Mouse (Mus musculus) liver, embryonic 15.5 days (tissue): ENCODE results near the gene Tekt5. TPM values are rescaled to one million over a fixed set of nuclear protein-coding genes. Genes with fewer than 3 reads are reported as not detected.

ENCODE experiments used
- ATAC-seq: fragments of 200-750 bp; cut with Nextera tagmentation; 2 replicates; pipeline ENCODE4 v1.8.0; 2017; ENCODE audit warnings: moderate number of reproducible peaks, mild to moderate bottlenecking, moderate library complexity; ENCODE audit not compliant: insufficient read depth
- H3K27ac ChIP-seq: fragments of 300-500 bp; sonication (generic); replicated peaks from 2 replicates; pipeline ENCODE4 v1.5.1; 2015; ENCODE audit warnings: mild to moderate bottlenecking, inconsistent platforms
- H3K27me3 ChIP-seq: fragments of 300-500 bp; sonication (generic); 2 replicates; pipeline ENCODE4 v1.6.1; 2015; ENCODE audit warnings: mild to moderate bottlenecking, inconsistent platforms
- H3K36me3 ChIP-seq: fragments of 300-500 bp; sonication (generic); replicated peaks from 2 replicates; pipeline ENCODE4 v1.6.1; 2015; ENCODE audit warnings: moderate library complexity, mild to moderate bottlenecking, inconsistent platforms
- H3K4me1 ChIP-seq: fragments of 300-500 bp; sonication (generic); replicated peaks from 2 replicates; pipeline ENCODE4 v1.6.1; 2015; ENCODE audit warnings: inconsistent platforms
- H3K4me2 ChIP-seq: fragments of 300-500 bp; sonication (generic); 2 replicates; pipeline ENCODE4 v1.6.1; 2015; ENCODE audit warnings: moderate library complexity, mild to moderate bottlenecking, inconsistent platforms
- H3K4me3 ChIP-seq: fragments of 300-500 bp; sonication (generic); replicated peaks from 2 replicates; pipeline ENCODE4 v1.5.1; 2015; ENCODE audit warnings: mild to moderate bottlenecking, inconsistent platforms
- H3K9ac ChIP-seq: fragments of 300-500 bp; sonication (generic); 2 replicates; pipeline ENCODE4 v1.6.1; 2015; ENCODE audit warnings: moderate library complexity, mild to moderate bottlenecking, inconsistent platforms
- H3K9me3 ChIP-seq: fragments of 300-500 bp; sonication (generic); replicated peaks from 2 replicates; pipeline ENCODE4 v1.6.1; 2016; ENCODE audit warnings: inconsistent platforms
- WGBS: fragments of 180-500 bp; shearing (Covaris S2); methylation state at CpG from one replicate; pipeline ENCODE4 v1.1.7; 2015; ENCODE audit warnings: mixed read lengths; ENCODE audit not compliant: insufficient replicate concordance; 5-methylcytosine and 5-hydroxymethylcytosine counted together
- polyA plus RNA-seq: library from polyadenylated mRNA; unstranded; fragments of >200 nt; fragmentation: Nextera tagmentation; extraction: Ambion mirVana; gene quantifications from 2 replicates; pipeline ENCODE4 v1.2.1, GENCODE M21; 2015

Gene Tekt5
- polyA plus RNA-seq: 0.22 and 0.28 TPM in 2 replicates

GRCm38 (mm10) chr16:10394699-10395540, at the start of gene Tekt5:
Gene Tekt5, minus strand, starts transcription at chr16:10395490.
- peak within 1 kb of the TSS; percentile 51 for H3K4me2 ChIP-seq
- H3K4me1 ChIP-seq: no peaks in the 10 kb centered on the region
- no peak within 1 kb of the TSS for H3K9ac ChIP-seq
- no peaks in the 10 kb centered on the region for H3K9me3 ChIP-seq
- no peaks in the 10 kb centered on the region for H3K36me3 ChIP-seq
- H3K27me3 ChIP-seq: peaks cover 22% of the 10 kb centered on the region
- H3K27ac ChIP-seq: no peak within 1 kb of the TSS
- no peak within 1 kb of the TSS for H3K4me3 ChIP-seq
- WGBS: 16% methylated on average over 37 of the region's 37 CpGs
- 0 out of 2 replicates have a peak, but pooled peaks have one; percentile 15 for ATAC-seq

DNA sequence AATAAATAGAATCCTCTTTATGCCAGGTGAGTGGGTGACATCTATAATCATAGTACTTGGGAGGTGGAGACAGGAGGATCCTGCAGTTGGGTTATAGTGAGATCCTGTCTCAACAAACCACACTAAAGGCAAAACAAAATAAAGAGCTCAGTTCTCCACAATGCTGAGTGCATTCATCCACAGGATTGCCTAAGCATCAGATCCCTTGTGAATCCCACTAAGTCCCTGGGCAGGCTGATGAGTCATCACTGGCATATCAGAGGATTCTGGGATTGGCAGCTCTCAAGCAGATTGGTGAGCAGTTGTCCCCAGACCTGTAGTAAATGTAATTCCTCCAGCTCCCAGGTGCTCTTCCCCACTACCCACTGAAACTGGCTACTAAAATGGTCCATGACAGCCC, 48.4 kb upstream of the Tekt5 start:
- Histone ChIP-seq H3K4me3 (no peak overlapping the region), H3K4me1 (0 out of 2 replicates have a peak, but pooled peaks cover 4% of the 10 kb centered on the region), H3K36me3 (no peaks in the 10 kb centered on the region), H3K9me3 (no peaks in the 10 kb centered on the region), H3K9ac (no peak overlapping the region), H3K4me2 (no peak overlapping the region), H3K27ac (no peak overlapping the region), H3K27me3 (no peaks in the 10 kb centered on the region)
- no peak for ATAC-seq

GRCm38 (mm10) chr16:10441761-10442160, 46.5 kb upstream of the Tekt5 start:
- Histone ChIP-seq H3K4me3 (no peak overlapping the region), H3K27ac (no peak overlapping the region), H3K4me2 (no peak overlapping the region), H3K9me3 (no peaks in the 10 kb centered on the region), H3K9ac (no peak overlapping the region), H3K27me3 (no peaks in the 10 kb centered on the region), H3K4me1 (no peaks in the 10 kb centered on the region), H3K36me3 (no peaks in the 10 kb centered on the region)
- ATAC-seq: no peak
- WGBS: 61% methylated on average over 4 of the region's 4 CpGs

- H3K4me3 ChIP-seq: no peak overlapping the region
- no peak overlapping the region for H3K9ac ChIP-seq
- H3K27ac ChIP-seq: no peak overlapping the region
- H3K27me3 ChIP-seq: no peaks in the 10 kb centered on the region
- 43% methylated on average over 6 of the region's 6 CpGs for WGBS
- no peak for ATAC-seq
- H3K9me3 ChIP-seq: no peaks in the 10 kb centered on the region
- H3K4me1 ChIP-seq: no peaks in the 10 kb centered on the region
- no peaks in the 10 kb centered on the region for H3K36me3 ChIP-seq
- H3K4me2 ChIP-seq: no peak overlapping the region
These were observed 46.0 kb upstream of the Tekt5 start for GRCm38 (mm10) chr16:10441328-10441727.

DNA sequence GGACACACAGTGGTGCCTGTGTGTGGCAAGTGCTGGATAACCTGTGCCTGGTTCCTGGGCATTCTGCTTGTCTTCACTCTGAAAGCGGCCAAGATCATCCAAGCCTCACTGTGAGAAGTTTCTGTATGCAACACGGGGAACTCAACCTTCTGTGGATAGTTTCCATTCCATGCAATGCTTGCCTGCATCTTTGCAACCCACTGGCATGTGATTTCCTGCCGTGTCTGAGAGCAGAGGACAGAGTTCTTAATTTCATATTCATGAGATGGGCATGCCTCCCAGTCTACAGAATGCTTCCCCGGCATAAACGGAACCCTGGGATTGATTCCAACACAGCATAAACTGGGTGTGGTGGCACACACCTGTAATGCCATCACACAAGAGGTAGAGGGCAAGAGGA, 42.8 kb upstream of the Tekt5 start:
- ATAC-seq: no peak
- H3K4me3 ChIP-seq: no peak overlapping the region
- H3K27me3 ChIP-seq: no peaks in the 10 kb centered on the region
- H3K4me2 ChIP-seq: no peak overlapping the region
- no peak overlapping the region for H3K9ac ChIP-seq
- WGBS: 63% methylated on average over 5 of the region's 5 CpGs
- H3K27ac ChIP-seq: no peak overlapping the region
- H3K36me3 ChIP-seq: no peaks in the 10 kb centered on the region
- 0 out of 2 replicates have a peak, but pooled peaks cover 10% of the 10 kb centered on the region for H3K4me1 ChIP-seq
- H3K9me3 ChIP-seq: no peaks in the 10 kb centered on the region

DNA sequence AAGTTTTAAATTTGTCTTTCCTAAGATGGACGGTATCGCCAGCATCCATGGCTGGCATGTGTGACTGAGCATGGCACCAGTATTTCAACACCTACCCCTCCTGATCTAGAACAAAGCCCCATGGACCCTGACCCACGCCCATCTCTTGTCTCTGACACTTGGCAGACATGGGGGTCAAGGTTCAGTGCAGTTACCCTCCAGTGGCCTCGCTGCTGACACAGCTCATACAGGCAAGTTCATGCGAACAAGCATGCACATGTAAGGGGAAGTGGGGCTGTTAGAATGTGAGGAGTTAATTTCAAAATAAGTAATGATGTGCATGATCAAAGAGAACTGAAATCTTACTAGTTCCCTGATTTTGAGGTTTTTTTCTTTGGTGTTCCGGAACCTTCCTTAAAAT, 40.9 kb upstream of the Tekt5 start:
- no peak overlapping the region for H3K4me3 ChIP-seq
- H3K27ac ChIP-seq: no peak overlapping the region
- WGBS: 65% methylated on average over 6 of the region's 6 CpGs
- no peaks in the 10 kb centered on the region for H3K27me3 ChIP-seq
- H3K9me3 ChIP-seq: no peaks in the 10 kb centered on the region
- no peak for ATAC-seq
- no peak overlapping the region for H3K9ac ChIP-seq
- H3K4me1 ChIP-seq: 0 out of 2 replicates have a peak, but pooled peaks cover 10% of the 10 kb centered on the region
- no peak overlapping the region for H3K4me2 ChIP-seq
- H3K36me3 ChIP-seq: no peaks in the 10 kb centered on the region

DNA sequence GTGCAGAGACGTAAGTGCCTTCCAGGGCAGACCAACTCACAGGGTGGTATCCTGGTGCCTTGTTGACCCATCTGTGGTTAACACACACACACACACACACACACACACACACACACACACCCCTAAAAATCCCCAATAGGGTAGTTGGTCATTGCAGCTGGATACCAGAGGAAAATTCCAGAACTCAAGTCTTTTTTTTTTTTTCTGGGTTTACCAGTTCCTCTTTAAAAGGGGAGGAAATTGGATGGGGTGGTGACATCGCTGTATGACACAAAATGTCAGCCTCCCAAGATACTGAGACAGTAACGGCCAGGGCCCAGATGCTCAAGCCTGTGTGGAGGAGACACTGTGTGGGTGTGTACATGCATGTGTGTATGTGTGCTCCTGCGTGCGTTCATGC, 38.1 kb upstream of the Tekt5 start:
- Histone ChIP-seq H3K36me3 (no peaks in the 10 kb centered on the region), H3K27me3 (no peaks in the 10 kb centered on the region), H3K27ac (no peak overlapping the region), H3K9me3 (no peaks in the 10 kb centered on the region), H3K4me1 (0 out of 2 replicates have a peak, but pooled peaks cover 10% of the 10 kb centered on the region), H3K4me2 (no peak overlapping the region), H3K9ac (no peak overlapping the region), H3K4me3 (no peak overlapping the region)
- no peak for ATAC-seq
- 58% methylated on average over 5 of the region's 5 CpGs for WGBS

GRCm38 (mm10) chr16:10432387-10432786, 37.1 kb upstream of the Tekt5 start:
- no peaks in the 10 kb centered on the region for H3K27me3 ChIP-seq
- no peak for ATAC-seq
- H3K4me1 ChIP-seq: 0 out of 2 replicates have a peak, but pooled peaks cover 10% of the 10 kb centered on the region
- no peak overlapping the region for H3K9ac ChIP-seq
- 56% methylated on average over 4 of the region's 4 CpGs for WGBS
- no peak overlapping the region for H3K27ac ChIP-seq
- H3K36me3 ChIP-seq: no peaks in the 10 kb centered on the region
- no peak overlapping the region for H3K4me3 ChIP-seq
- no peak overlapping the region for H3K4me2 ChIP-seq
- no peaks in the 10 kb centered on the region for H3K9me3 ChIP-seq

GRCm38 (mm10) chr16:10431911-10432310, 36.6 kb upstream of the Tekt5 start:
- no peak overlapping the region for H3K27ac ChIP-seq
- ATAC-seq: no peak
- H3K4me1 ChIP-seq: 0 out of 2 replicates have a peak, but pooled peaks cover 10% of the 10 kb centered on the region
- H3K9ac ChIP-seq: no peak overlapping the region
- WGBS: 56% methylated on average over 1 of the region's 1 CpGs
- H3K36me3 ChIP-seq: no peaks in the 10 kb centered on the region
- no peaks in the 10 kb centered on the region for H3K9me3 ChIP-seq
- H3K4me2 ChIP-seq: no peak overlapping the region
- no peaks in the 10 kb centered on the region for H3K27me3 ChIP-seq
- no peak overlapping the region for H3K4me3 ChIP-seq

DNA sequence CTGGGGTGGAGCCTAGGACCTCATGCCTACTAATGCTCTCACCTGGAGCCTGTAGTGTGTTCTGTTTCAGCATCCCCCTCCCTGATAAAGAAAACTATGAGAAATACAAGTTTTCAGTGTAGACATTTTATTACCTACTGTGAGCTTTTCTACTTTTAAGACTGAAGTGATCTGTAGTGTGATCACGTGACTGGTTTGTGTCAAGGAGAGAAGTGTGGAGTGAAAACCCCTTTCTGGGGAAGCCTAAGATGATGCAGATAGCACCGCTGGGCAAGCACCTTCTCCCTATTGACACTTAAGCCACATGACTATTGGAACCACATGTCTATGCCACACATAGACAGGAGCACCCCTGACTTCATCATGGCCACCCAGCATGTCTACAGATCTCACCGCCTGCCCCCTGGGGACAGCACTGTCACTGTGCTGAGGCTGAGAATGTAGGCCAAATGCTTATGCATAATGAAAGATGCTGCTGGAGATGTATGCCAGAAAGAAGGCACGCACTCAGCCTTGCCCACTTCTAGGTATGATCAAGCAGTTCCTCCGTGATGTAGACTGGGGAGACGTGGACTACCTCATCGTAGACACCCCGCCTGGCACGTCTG, 25.3 kb upstream of the Tekt5 start:
- H3K27ac ChIP-seq: no peak overlapping the region
- peaks cover 97% of the 10 kb centered on the region for H3K36me3 ChIP-seq
- H3K4me1 ChIP-seq: no peaks in the 10 kb centered on the region
- H3K9ac ChIP-seq: no peak overlapping the region
- no peak for ATAC-seq
- no peak overlapping the region for H3K4me2 ChIP-seq
- H3K4me3 ChIP-seq: no peak overlapping the region
- no peaks in the 10 kb centered on the region for H3K27me3 ChIP-seq
- 82% methylated on average over 9 of the region's 9 CpGs for WGBS
- no peaks in the 10 kb centered on the region for H3K9me3 ChIP-seq

DNA sequence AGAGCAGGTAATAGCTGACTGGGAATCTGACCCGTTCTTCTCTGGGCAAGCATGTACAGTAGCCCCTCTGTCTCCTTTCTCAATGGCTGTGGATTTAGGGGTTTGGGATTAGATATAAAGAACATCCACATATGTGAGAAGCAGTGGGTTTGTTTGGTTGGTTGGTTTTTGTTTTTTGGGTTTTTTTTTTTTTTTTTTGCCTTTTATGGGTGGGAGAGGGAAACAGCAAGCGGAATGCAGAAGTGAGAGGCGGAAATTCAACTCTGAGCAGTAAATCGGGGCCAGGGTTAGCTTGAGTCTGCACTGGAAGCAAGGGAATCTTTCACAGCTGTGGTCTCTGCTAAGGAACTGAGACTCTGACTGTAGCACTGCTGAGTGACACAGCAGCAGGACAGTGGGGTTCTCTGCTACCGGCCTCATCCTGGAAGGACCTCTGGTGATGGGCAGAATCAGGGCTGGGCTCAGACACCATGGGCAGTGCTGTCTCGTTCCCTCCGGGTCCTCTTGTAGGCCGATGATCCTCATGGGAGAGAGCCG, 22.5 kb upstream of the Tekt5 start:
- no peak for ATAC-seq
- peaks cover 95% of the 10 kb centered on the region for H3K36me3 ChIP-seq
- no peak overlapping the region for H3K4me2 ChIP-seq
- H3K4me3 ChIP-seq: no peak overlapping the region
- H3K9ac ChIP-seq: no peak overlapping the region
- no peaks in the 10 kb centered on the region for H3K27me3 ChIP-seq
- no peaks in the 10 kb centered on the region for H3K9me3 ChIP-seq
- WGBS: 75% methylated on average over 9 of the region's 9 CpGs
- H3K27ac ChIP-seq: no peak overlapping the region
- H3K4me1 ChIP-seq: peaks cover 4% of the 10 kb centered on the region
